In genomic region chr8:105378673-105379072, GRCm38 (mm10) we compare ENCODE assay signal across 8 mouse cellular contexts. TPM values are rescaled to one million over a fixed set of nuclear protein-coding genes. Genes with fewer than 3 reads are reported as not detected.
DNase-seq lines count a peak whose midpoint lies in the region; ATAC-seq lines count a peak whose summit lies in the region.

No protein-coding gene starts in this region.

- 0 out of 2 replicates have a peak, but pooled peaks have one; percentile 55 for ATAC-seq in forebrain, embryonic 13.5 days
- no peak for ATAC-seq in forebrain, embryonic 16.5 days
- peak; percentile 37 for ATAC-seq in kidney, embryonic 15.5 days (replicated peaks; ENCODE audit: low FRiP score)
- ATAC-seq in granulocyte monocyte progenitor cell, adult 5-6 weeks (replicated peaks; ENCODE audit: poor library complexity, severe bottlenecking): no peak

- H3K4me1 ChIP-seq in forebrain, embryonic 13.5 days: peaks cover 17% of the 10 kb centered on the region
- H3K4me1 ChIP-seq in forebrain, embryonic 16.5 days (replicated peaks; ENCODE audit: control insufficient read depth, insufficient read depth, low read length): peaks cover 5% of the 10 kb centered on the region; the same call in 1 of the 2 replicates
- H3K4me1 ChIP-seq in kidney, embryonic 15.5 days: peaks cover 23% of the 10 kb centered on the region

- H3K27me3 ChIP-seq in forebrain, embryonic 13.5 days: no peaks in the 10 kb centered on the region
- H3K27me3 ChIP-seq in forebrain, embryonic 16.5 days (replicated peaks; ENCODE audit: control insufficient read depth, insufficient read depth, low read length): no peaks in the 10 kb centered on the region
- H3K27me3 ChIP-seq in kidney, embryonic 15.5 days: no peaks in the 10 kb centered on the region

- peak; percentile 50 for DNase-seq in right cerebral cortex, postnatal 14 days
- DNase-seq in right cerebral cortex, adult 18-20 months: no peak
- peak; percentile 50 for DNase-seq in ovary, postnatal 10 days (ENCODE audit: low spot score)
- DNase-seq in embryo, embryonic 10 days (ENCODE audit: low spot score): no peak

- H3K4me2 ChIP-seq in forebrain, embryonic 13.5 days: no peak overlapping the region
- H3K4me2 ChIP-seq in forebrain, embryonic 16.5 days (ENCODE audit: low read length): no peak overlapping the region
- no peak overlapping the region for H3K4me2 ChIP-seq in kidney, embryonic 15.5 days

- no peak overlapping the region for H3K4me3 ChIP-seq in forebrain, embryonic 13.5 days
- H3K4me3 ChIP-seq in forebrain, embryonic 16.5 days (replicated peaks; ENCODE audit: low read length): no peak overlapping the region
- H3K4me3 ChIP-seq in kidney, embryonic 15.5 days (replicated peaks): no peak overlapping the region

- H3K27ac ChIP-seq in forebrain, embryonic 13.5 days: no peak overlapping the region
- no peak overlapping the region for H3K27ac ChIP-seq in forebrain, embryonic 16.5 days (ENCODE audit: low read length)
- peak overlapping the region; percentile 43; the same call in 1 of the 2 replicates for H3K27ac ChIP-seq in kidney, embryonic 15.5 days

- 60% methylated on average over 19 of the region's 19 CpGs for WGBS in forebrain, embryonic 13.5 days
- 51% methylated on average over 19 of the region's 19 CpGs for WGBS in forebrain, embryonic 16.5 days
- WGBS in kidney, embryonic 15.5 days: 57% methylated on average over 19 of the region's 19 CpGs

- H3K9me3 ChIP-seq in forebrain, embryonic 13.5 days (replicated peaks): peaks cover 7% of the 10 kb centered on the region; the same call in 1 of the 2 replicates
- no peaks in the 10 kb centered on the region for H3K9me3 ChIP-seq in forebrain, embryonic 16.5 days (ENCODE audit: control insufficient read depth, low read length)
- H3K9me3 ChIP-seq in kidney, embryonic 15.5 days (replicated peaks): no peaks in the 10 kb centered on the region

- H3K36me3 ChIP-seq in forebrain, embryonic 13.5 days (ENCODE audit: poor library complexity, severe bottlenecking): no peaks in the 10 kb centered on the region
- no peaks in the 10 kb centered on the region for H3K36me3 ChIP-seq in forebrain, embryonic 16.5 days (ENCODE audit: control insufficient read depth, insufficient read depth)
- H3K36me3 ChIP-seq in kidney, embryonic 15.5 days: no peaks in the 10 kb centered on the region

- H3K9ac ChIP-seq in forebrain, embryonic 13.5 days: no peak overlapping the region
- H3K9ac ChIP-seq in forebrain, embryonic 16.5 days (replicated peaks; ENCODE audit: low read depth, low read length): no peak overlapping the region
- no peak overlapping the region for H3K9ac ChIP-seq in kidney, embryonic 15.5 days

RNA-seq across cellular contexts. Expression of gene Plekhg4, which starts 5.6 kb away (rescaled TPM):
- 0.85 and 1.1 TPM in 2 replicates for polyA plus RNA-seq in forebrain, embryonic 13.5 days (2015; fragmentation: Nextera tagmentation; extraction: Ambion mirVana)
- 1.3 and 1.9 TPM in 2 replicates for polyA plus RNA-seq in forebrain, embryonic 16.5 days (2015; fragmentation: Nextera tagmentation; extraction: Ambion mirVana)
- polyA plus RNA-seq in kidney, embryonic 15.5 days (2015; fragmentation: Nextera tagmentation; extraction: Ambion mirVana): 0.39 and 0.50 TPM in 2 replicates
- 0.47 TPM in 1 of 2 replicates, not detected in the other for total RNA-seq in granulocyte monocyte progenitor cell, adult 5-6 weeks (2014; fragmentation: Nextera tagmentation)
- 0.09 TPM in 1 of 2 replicates, not detected in the other for total RNA-seq in granulocyte monocyte progenitor cell, adult 5-6 weeks (2017)

RNA-seq across cellular contexts. Expression of gene Slc9a5, which starts 30.0 kb away (rescaled TPM):
- polyA plus RNA-seq in forebrain, embryonic 13.5 days (2015; fragmentation: Nextera tagmentation; extraction: Ambion mirVana): 4.6 and 5.0 TPM in 2 replicates
- 6.3 and 10.3 TPM in 2 replicates for polyA plus RNA-seq in forebrain, embryonic 16.5 days (2015; fragmentation: Nextera tagmentation; extraction: Ambion mirVana)
- polyA plus RNA-seq in kidney, embryonic 15.5 days (2015; fragmentation: Nextera tagmentation; extraction: Ambion mirVana): 2.5 and 2.9 TPM in 2 replicates
- 0.82 and 3.8 TPM in 2 replicates for total RNA-seq in granulocyte monocyte progenitor cell, adult 5-6 weeks (2014; fragmentation: Nextera tagmentation)
- total RNA-seq in granulocyte monocyte progenitor cell, adult 5-6 weeks (2017): 0.41 and 0.73 TPM in 2 replicates

RNA-seq across cellular contexts. Expression of gene Fhod1, which starts 30.9 kb away (rescaled TPM):
- 0.81 and 0.97 TPM in 2 replicates for polyA plus RNA-seq in forebrain, embryonic 13.5 days (2015; fragmentation: Nextera tagmentation; extraction: Ambion mirVana)
- 0.43 and 1.2 TPM in 2 replicates for polyA plus RNA-seq in forebrain, embryonic 16.5 days (2015; fragmentation: Nextera tagmentation; extraction: Ambion mirVana)
- polyA plus RNA-seq in kidney, embryonic 15.5 days (2015; fragmentation: Nextera tagmentation; extraction: Ambion mirVana): 3.5 TPM in 2 replicates
- 7.0 and 12.9 TPM in 2 replicates for total RNA-seq in granulocyte monocyte progenitor cell, adult 5-6 weeks (2014; fragmentation: Nextera tagmentation)
- total RNA-seq in granulocyte monocyte progenitor cell, adult 5-6 weeks (2017): 2.5 and 2.6 TPM in 2 replicates

RNA-seq across cellular contexts. Expression of gene Kctd19, which starts 34.6 kb away (rescaled TPM):
- polyA plus RNA-seq in forebrain, embryonic 13.5 days (2015; fragmentation: Nextera tagmentation; extraction: Ambion mirVana): not detected in 2 replicates
- not detected in 2 replicates for polyA plus RNA-seq in forebrain, embryonic 16.5 days (2015; fragmentation: Nextera tagmentation; extraction: Ambion mirVana)
- polyA plus RNA-seq in kidney, embryonic 15.5 days (2015; fragmentation: Nextera tagmentation; extraction: Ambion mirVana): not detected in 2 replicates
- not detected in 2 replicates for total RNA-seq in granulocyte monocyte progenitor cell, adult 5-6 weeks (2014; fragmentation: Nextera tagmentation)
- total RNA-seq in granulocyte monocyte progenitor cell, adult 5-6 weeks (2017): not detected in 2 replicates

RNA-seq across cellular contexts. Expression of gene Lrrc36, which starts 34.7 kb away (rescaled TPM):
- 0.44 and 0.98 TPM in 2 replicates for polyA plus RNA-seq in forebrain, embryonic 13.5 days (2015; fragmentation: Nextera tagmentation; extraction: Ambion mirVana)
- polyA plus RNA-seq in forebrain, embryonic 16.5 days (2015; fragmentation: Nextera tagmentation; extraction: Ambion mirVana): 0.37 and 0.80 TPM in 2 replicates
- 0.18 and 0.22 TPM in 2 replicates for polyA plus RNA-seq in kidney, embryonic 15.5 days (2015; fragmentation: Nextera tagmentation; extraction: Ambion mirVana)
- total RNA-seq in granulocyte monocyte progenitor cell, adult 5-6 weeks (2014; fragmentation: Nextera tagmentation): 0.36 TPM in 1 of 2 replicates, not detected in the other
- not detected in 2 replicates for total RNA-seq in granulocyte monocyte progenitor cell, adult 5-6 weeks (2017)

Comparison
In these comparisons a context has a peak if more than half of its experiments do, and no peak if none do; other contexts are left out.
1. ATAC-seq: peak in forebrain, embryonic 13.5 days (single experiment) and kidney, embryonic 15.5 days (single experiment); none in forebrain, embryonic 16.5 days (single experiment) and granulocyte monocyte progenitor cell, adult 5-6 weeks (single experiment).
2. DNase-seq: peak in right cerebral cortex, postnatal 14 days (single experiment) and ovary, postnatal 10 days (single experiment); none in right cerebral cortex, adult 18-20 months (single experiment) and embryo, embryonic 10 days (single experiment).